Mouse (Mus musculus) forebrain, embryonic 14.5 days (tissue): Measurements from ENCODE around the gene B230307C23Rik. TPM values are rescaled to one million over a fixed set of nuclear protein-coding genes. Genes with fewer than 3 reads are reported as not detected.
"Not testable (repeated sequence)": the region's sequence is repeated elsewhere in the genome, so short reads cannot be mapped to it uniquely, and the experiment has no call there.

Experiments used
- ATAC-seq: fragments of 200-750 bp; cut with Nextera tagmentation; 2 replicates; pipeline ENCODE4 v1.8.0; 2017; ENCODE audit warnings: mild to moderate bottlenecking, moderate library complexity
- DNase-seq: peaks from one replicate; pipeline ENCODE4 v3.0.0-alpha.2; 2015; ENCODE audit warnings: low spot score
- H3K27ac ChIP-seq: fragments of 300-500 bp; sonication (generic); 2 replicates; pipeline ENCODE4 v1.5.1; 2014; ENCODE audit warnings: low read depth, mild to moderate bottlenecking, control low read depth, low read length, moderate library complexity
- H3K27me3 ChIP-seq: fragments of 300-500 bp; sonication (generic); replicated peaks from 2 replicates; pipeline ENCODE4 v1.6.1; 2014; ENCODE audit warnings: low read length, control low read depth, mixed read lengths; ENCODE audit not compliant: control insufficient read depth, insufficient read depth
- H3K36me3 ChIP-seq: fragments of 300-500 bp; sonication (generic); 2 replicates; pipeline ENCODE4 v1.6.1; 2014; ENCODE audit warnings: low read length, control low read depth; ENCODE audit not compliant: control insufficient read depth, insufficient read depth
- H3K4me1 ChIP-seq: fragments of 300-500 bp; sonication (generic); 2 replicates; pipeline ENCODE4 v1.6.1; 2014; ENCODE audit warnings: antibody characterized with exemption, low read length, control low read depth; ENCODE audit not compliant: control insufficient read depth, insufficient read depth
- H3K4me2 ChIP-seq: fragments of 300-500 bp; sonication (generic); 2 replicates; pipeline ENCODE4 v1.6.1; 2014; ENCODE audit warnings: mild to moderate bottlenecking, control low read depth, low read length
- H3K4me3 ChIP-seq: fragments of 300-500 bp; sonication (generic); 2 replicates; pipeline ENCODE4 v1.5.1; 2014; ENCODE audit warnings: low read depth, low read length, control low read depth
- H3K9ac ChIP-seq: fragments of 300-500 bp; sonication (generic); 2 replicates; pipeline ENCODE4 v1.6.1; 2014; ENCODE audit warnings: mild to moderate bottlenecking, low read length, control low read depth, moderate library complexity
- H3K9me3 ChIP-seq: fragments of 300-500 bp; sonication (generic); replicated peaks from 2 replicates; pipeline ENCODE4 v1.6.1; 2016; ENCODE audit warnings: low read length, control low read depth, mixed read lengths; ENCODE audit not compliant: control insufficient read depth
- WGBS: fragments of 180-500 bp; shearing (Covaris S2); extraction: QIAGEN DNeasy Blood & Tissue Kit; methylation state at CpG from one replicate; pipeline ENCODE4 v1.1.7; 2014; 5-methylcytosine and 5-hydroxymethylcytosine counted together
- polyA plus RNA-seq: library from polyadenylated mRNA; unstranded; fragments of >200 nt; fragmentation: Nextera tagmentation; extraction: Ambion mirVana; gene quantifications from 2 replicates; pipeline ENCODE4 v1.2.1, GENCODE M21; 2014

Gene B230307C23Rik
- polyA plus RNA-seq, 1 experiment from 2014 or later = 27.3 TPM

DNA sequence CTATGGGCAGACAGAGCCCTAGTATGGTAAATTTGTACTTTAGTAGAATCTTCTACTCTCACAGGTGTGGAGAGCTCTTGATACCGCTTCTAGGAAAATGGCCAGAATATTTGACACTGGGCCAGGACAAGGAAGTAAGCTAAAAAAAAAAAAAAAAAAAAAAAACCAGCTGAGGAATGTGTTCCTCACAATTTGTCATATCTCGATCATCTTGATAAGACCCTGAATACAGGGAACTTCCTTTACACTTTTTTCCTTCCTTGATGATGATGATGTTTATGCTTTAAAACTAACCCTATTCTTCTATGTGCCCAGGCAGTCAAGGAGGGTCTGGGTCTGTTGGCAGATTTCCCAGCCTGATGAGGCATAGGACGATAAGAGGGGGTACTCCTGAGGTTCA, 82.3 kb downstream of the B230307C23Rik start:
- H3K4me1 ChIP-seq, H3K9me3 ChIP-seq, ATAC-seq, H3K27me3 ChIP-seq, H3K4me2 ChIP-seq, H3K4me3 ChIP-seq, H3K9ac ChIP-seq, DNase-seq, H3K27ac ChIP-seq, H3K36me3 ChIP-seq: not testable (repeated sequence)
- 88% methylated on average over 3 of the region's 3 CpGs for WGBS

DNA sequence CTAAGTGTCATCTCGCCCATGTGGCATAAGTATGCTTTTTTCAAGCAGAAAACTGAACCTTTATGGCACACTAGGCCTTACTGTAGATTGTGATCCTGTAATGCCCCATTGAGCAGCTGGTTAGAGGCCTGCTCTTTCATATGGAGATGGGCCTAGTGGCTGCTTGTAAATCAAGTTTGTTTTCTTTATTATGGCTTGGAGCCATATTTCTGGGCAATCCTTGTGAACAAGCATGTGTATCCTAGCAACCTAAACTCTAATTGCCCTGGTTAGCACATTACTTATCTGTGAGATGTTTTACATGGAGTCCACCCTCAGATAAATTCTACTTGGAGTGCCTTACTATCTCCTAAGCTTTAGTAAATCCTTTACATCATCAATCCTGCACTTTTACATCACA, 84.0 kb downstream of the B230307C23Rik start:
- not testable (repeated sequence) for H3K36me3 ChIP-seq, H3K9me3 ChIP-seq, ATAC-seq, H3K4me1 ChIP-seq, H3K27me3 ChIP-seq
- peak; percentile 66 for DNase-seq
- 0 out of 2 replicates have a peak overlapping the region, but pooled peaks have one; percentile 48 for H3K27ac ChIP-seq
- peak overlapping the region; percentile 62 for H3K4me3 ChIP-seq
- H3K4me2 ChIP-seq = peak overlapping the region; percentile 60
- H3K9ac ChIP-seq = peak overlapping the region; percentile 61
- WGBS = 52% methylated on average over 1 of the region's 1 CpGs

Other genes with a start within 250 kb of the B230307C23Rik start
- 0.67 TPM in 2 replicates for gene Ripk4, start 233.5 kb upstream of the B230307C23Rik start, polyA plus RNA-seq
- gene Prdm15, start 145.5 kb upstream of the B230307C23Rik start, polyA plus RNA-seq = 9.5 and 12.1 TPM in 2 replicates
- gene C2cd2, start 34.7 kb upstream of the B230307C23Rik start, polyA plus RNA-seq = 10.2 and 12.4 TPM in 2 replicates
- 12.5 TPM in 2 replicates for gene Zbtb21, start 34.7 kb upstream of the B230307C23Rik start, polyA plus RNA-seq
- gene A630089N07Rik, start 85.1 kb downstream of the B230307C23Rik start, polyA plus RNA-seq = 12.6 and 14.4 TPM in 2 replicates